Mouse (Mus musculus) ES-Bruce4 (cell line): ENCODE measurements around the gene Tpo.

Experiments used
- CTCF ChIP-seq: IDR thresholded peaks from one replicate; pipeline ENCODE4 v1.8.1; 2011; ENCODE audit warnings: low read depth, low read length
- EP300 ChIP-seq: IDR thresholded peaks from 2 replicates; pipeline ENCODE4 v1.6.1; 2011; ENCODE audit warnings: low read depth, low read length; ENCODE audit not compliant: insufficient read depth
- POLR2A ChIP-seq: IDR thresholded peaks from one replicate; pipeline ENCODE4 v1.8.1; 2011; ENCODE audit warnings: low read length; ENCODE audit not compliant: insufficient read depth

DNA sequence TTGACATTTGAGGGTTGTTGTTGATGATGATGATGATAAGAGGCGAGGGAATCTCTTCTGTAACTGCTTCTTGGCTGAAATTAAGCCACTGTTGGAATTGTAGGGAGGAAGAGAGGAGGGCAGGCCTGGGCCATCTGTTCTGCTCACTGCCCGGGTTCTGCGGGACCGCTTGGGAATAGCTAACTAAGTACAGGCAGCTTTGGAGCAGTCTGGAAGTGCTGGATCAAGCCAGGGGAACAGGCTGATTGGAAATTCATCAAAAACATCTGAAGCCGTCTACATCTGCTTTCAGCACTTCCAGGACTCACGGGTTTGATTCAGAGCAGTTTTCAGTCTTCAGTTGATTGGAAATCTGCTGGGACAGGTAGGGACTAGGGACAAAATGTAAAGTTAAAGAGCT, 74.4 kb downstream of the Tpo start:
- TF ChIP-seq CTCF (no peak), POLR2A (no peak), EP300 (no peak)
